In genomic region chr5:122494449-122494848, GRCm38 (mm10) we compare ENCODE assay signal across 22 mouse cellular contexts. TPM values are rescaled to one million over a fixed set of nuclear protein-coding genes. Genes with fewer than 3 reads are reported as not detected.
DNase-seq lines count a peak whose midpoint lies in the region; ATAC-seq and TF ChIP-seq lines count a peak whose summit lies in the region.
"Had no signal": no experiment of that assay in that cellular context is flagged by ENCODE, and none has a peak within 500 bp of the region (broad histone marks: within the 10 kb centered on the region; RNA-seq: fewer than 3 reads in every experiment).

No protein-coding gene starts in this region.

- H3K4me2 ChIP-seq in heart, embryonic 13.5 days = peak overlapping the region; percentile 88
- peak overlapping the region; percentile 66 for H3K4me2 ChIP-seq in heart, postnatal 0 days (ENCODE audit: low read depth, low read length)
- H3K4me2 ChIP-seq: embryonic facial prominence, embryonic 13.5 days; forebrain, embryonic 12.5 days; hindbrain, embryonic 14.5 days; intestine, embryonic 15.5 days had no signal

- DNase-seq in heart, adult 11 months = peak; percentile 63
- no peak for DNase-seq in heart, adult 8-10 months (ENCODE audit: low spot score)
- DNase-seq in heart, postnatal 14 days = no peak
- no peak for DNase-seq in heart, postnatal 0 days (ENCODE audit: low spot score)
- DNase-seq in heart, postnatal 4 days = no peak
- DNase-seq in skeletal muscle tissue, adult 2 months (ENCODE audit: low read depth, low spot score) = peak; percentile 42
- DNase-seq: adrenal gland, postnatal 14 days; cerebellum, adult 11-12 months; cerebellum, adult 9-11 months; cerebellum, postnatal 36 days; gastrocnemius, postnatal 36 days; kidney, adult 18-20 months had no signal

- H3K27me3 ChIP-seq in heart, embryonic 13.5 days (replicated peaks) = no peaks in the 10 kb centered on the region
- no peaks in the 10 kb centered on the region for H3K27me3 ChIP-seq in heart, postnatal 0 days (ENCODE audit: control insufficient read depth, insufficient read depth, low read length)
- H3K27me3 ChIP-seq: CH12.LX; embryonic facial prominence, embryonic 13.5 days; forebrain, embryonic 12.5 days; intestine, embryonic 15.5 days; Patski had no signal

- 40% methylated on average over 1 of the region's 1 CpGs for WGBS in heart, embryonic 13.5 days
- 32% methylated on average over 1 of the region's 1 CpGs for WGBS in heart, postnatal 0 days

- no peak for ATAC-seq in heart, embryonic 13.5 days (ENCODE audit: extremely low read depth, insufficient number of reproducible peaks, low FRiP score, low TSS enrichment)
- no peak for ATAC-seq in heart, postnatal 0 days (ENCODE audit: insufficient read depth, low read depth)
- ATAC-seq: activated CD4-positive, CD25-positive, alpha-beta regulatory T cell, adult 4 months; forebrain, embryonic 16.5 days; intestine, embryonic 15.5 days; Patski had no signal

- H3K9me3 ChIP-seq in heart, embryonic 13.5 days = no peaks in the 10 kb centered on the region
- no peaks in the 10 kb centered on the region for H3K9me3 ChIP-seq in heart, postnatal 0 days (replicated peaks; ENCODE audit: control insufficient read depth, low read length)
- H3K9me3 ChIP-seq: embryonic facial prominence, embryonic 13.5 days; forebrain, embryonic 12.5 days; hindbrain, embryonic 10.5 days; intestine, embryonic 15.5 days had no signal

- TF ChIP-seq EP300 in heart, postnatal 0 days (IDR thresholded peaks at IDR 0.05; ENCODE audit: low read depth) = no peak

- H3K4me1 ChIP-seq in heart, embryonic 13.5 days = peaks cover 53% of the 10 kb centered on the region
- 0 out of 2 replicates have a peak, but pooled peaks cover 3% of the 10 kb centered on the region for H3K4me1 ChIP-seq in heart, postnatal 0 days (ENCODE audit: control insufficient read depth, insufficient read depth)

- H3K27ac ChIP-seq in heart, embryonic 13.5 days (replicated peaks) = peak overlapping the region; percentile 58
- H3K27ac ChIP-seq in heart, postnatal 0 days (ENCODE audit: low read depth) = peak overlapping the region; percentile 80
- H3K27ac ChIP-seq: embryonic facial prominence, embryonic 13.5 days; forebrain, embryonic 12.5 days; hindbrain, embryonic 10.5 days; hindbrain, embryonic 14.5 days; intestine, embryonic 15.5 days had no signal

- H3K4me3 ChIP-seq in heart, embryonic 13.5 days = no peak overlapping the region
- H3K4me3 ChIP-seq in heart, postnatal 0 days (ENCODE audit: low read depth, low read length) = peak overlapping the region; percentile 97; the same call in 1 of the 2 replicates
- H3K4me3 ChIP-seq: embryonic facial prominence, embryonic 13.5 days; forebrain, embryonic 12.5 days; hindbrain, embryonic 10.5 days; intestine, embryonic 15.5 days had no signal

- H3K36me3 ChIP-seq in heart, embryonic 13.5 days = peaks cover 88% of the 10 kb centered on the region
- peaks cover 84% of the 10 kb centered on the region for H3K36me3 ChIP-seq in heart, postnatal 0 days (replicated peaks; ENCODE audit: control insufficient read depth, insufficient read depth, low read length)

- intact Hi-C loops in heart, postnatal 14 days (cut with DNase I) = no loop called here

- peak overlapping the region; percentile 76 for H3K9ac ChIP-seq in heart, embryonic 13.5 days
- peak overlapping the region; percentile 84; the same call in 1 of the 2 replicates for H3K9ac ChIP-seq in heart, postnatal 0 days (replicated peaks; ENCODE audit: low read depth, low read length)
- H3K9ac ChIP-seq: embryonic facial prominence, embryonic 13.5 days; forebrain, embryonic 12.5 days; hindbrain, embryonic 14.5 days; intestine, embryonic 15.5 days had no signal

- no peak for TF ChIP-seq CTCF in heart, postnatal 0 days (IDR thresholded peaks at IDR 0.05; ENCODE audit: low read depth)

RNA-seq across cellular contexts. Expression of gene Atp2a2, which starts 7.6 kb away (rescaled TPM):
- total RNA-seq in heart, adult 8-10 months (2022) = over 10,000 TPM; 11,934 to 13,904 (median 12,774) TPM
- 221 and 227 TPM in 2 replicates for polyA plus RNA-seq in heart, embryonic 13.5 days (2015; fragmentation: Nextera tagmentation; extraction: Ambion mirVana)
- 1,000 to 10,000 TPM; 9,386 to 9,784 TPM for total RNA-seq in heart, postnatal 14 days (2021)
- 2,277 and 2,295 TPM in 2 replicates for total RNA-seq in heart, postnatal 0 days (2014; rRNA removed; ENCODE audit: low replicate concordance)
- 706 and 785 TPM in 2 replicates for polyA plus RNA-seq in heart, postnatal 0 days (2015; fragmentation: Nextera tagmentation; extraction: Ambion mirVana)
- 1,000 to 10,000 TPM; 5,023 to 5,799 TPM for total RNA-seq in heart, postnatal 4 days (2021)

Comparison
In these comparisons a context has a peak if more than half of its experiments do, and no peak if none do; other contexts are left out.
1. DNase-seq: peak in heart, adult 11 months (single experiment) and skeletal muscle tissue, adult 2 months (single experiment); none in heart, adult 8-10 months (single experiment), heart, postnatal 14 days (0 of 2), heart, postnatal 0 days (single experiment) and heart, postnatal 4 days (single experiment).